Mouse (Mus musculus) liver, adult 2 months (tissue): ENCODE data around the gene Cd44. TPM values are rescaled to one million over a fixed set of nuclear protein-coding genes. Genes with fewer than 3 reads are reported as not detected.

Experiments
- DNase-seq: peaks from one replicate; pipeline ENCODE4 v3.0.0-alpha.2; 2011; ENCODE audit warnings: low read depth, low spot score; ENCODE audit errors: extremely low read depth
- H3K27ac ChIP-seq: fragments of 200-500 bp; replicated peaks from 2 replicates; pipeline ENCODE4 v1.5.1; 2012; ENCODE audit warnings: low read depth, mild to moderate bottlenecking, control low read depth, inconsistent platforms, low read length; ENCODE audit not compliant: insufficient read depth
- H3K27me3 ChIP-seq: fragments of 200-500 bp; 2 replicates; pipeline ENCODE4 v1.6.1; 2012; ENCODE audit warnings: mild to moderate bottlenecking, moderate library complexity, low read length, inconsistent platforms; ENCODE audit not compliant: control insufficient read depth, insufficient read depth
- H3K36me3 ChIP-seq: fragments of 200-500 bp; 2 replicates; pipeline ENCODE4 v1.6.1; 2012; ENCODE audit warnings: low read length, inconsistent platforms; ENCODE audit not compliant: control insufficient read depth, insufficient read depth
- H3K4me1 ChIP-seq: fragments of 200-500 bp; 2 replicates; pipeline ENCODE4 v1.6.1; 2011; ENCODE audit warnings: low read length; ENCODE audit not compliant: control insufficient read depth, insufficient read depth
- H3K4me3 ChIP-seq: fragments of 200-500 bp; 2 replicates; pipeline ENCODE4 v1.5.1; 2011; ENCODE audit warnings: low read depth, mild to moderate bottlenecking, control low read depth, low read length, moderate library complexity; ENCODE audit not compliant: insufficient read depth
- H3K79me2 ChIP-seq: fragments of 200-500 bp; 2 replicates; pipeline ENCODE4 v1.6.1; 2012; ENCODE audit warnings: inconsistent platforms, mild to moderate bottlenecking, low read length, moderate library complexity; ENCODE audit not compliant: control insufficient read depth, insufficient read depth
- H3K9ac ChIP-seq: fragments of 200-500 bp; 2 replicates; pipeline ENCODE4 v1.6.1; 2012; ENCODE audit warnings: low read depth, mild to moderate bottlenecking, control low read depth, inconsistent platforms, low read length
- CTCF ChIP-seq: fragments of 200-500 bp; IDR thresholded peaks from 2 replicates; pipeline ENCODE4 v1.5.1; 2011; ENCODE audit warnings: low read depth, low read length, control low read depth
- POLR2A ChIP-seq: fragments of 200-500 bp; IDR thresholded peaks from 2 replicates; pipeline ENCODE4 v1.6.1; 2011; ENCODE audit warnings: low read length, control low read depth; ENCODE audit not compliant: insufficient read depth; ENCODE audit errors: extremely low read depth
- WGBS: fragments of 180-500 bp; shearing (Covaris S2); methylation state at CpG from one replicate; pipeline ENCODE4 v1.1.7; 2018; 5-methylcytosine and 5-hydroxymethylcytosine counted together
- polyA plus RNA-seq: library from polyadenylated mRNA; depleted of rRNA; stranded (reverse); fragments of >200 nt; gene quantifications from 2 replicates; pipeline ENCODE4 v1.2.3, GENCODE M21; 2012
- total RNA-seq: library from RNA; depleted of rRNA; stranded (reverse); fragments of >200 nt; gene quantifications from 2 replicates; pipeline ENCODE4 v1.2.3, GENCODE M21; 2014

The Cd44 gene
- total and polyA plus RNA-seq, 2 experiments, result 2.2 to 3.3 TPM

- Histone ChIP-seq H3K4me3 (no peak overlapping the region), H3K79me2 (no peaks in the 10 kb centered on the region), H3K36me3 (no peaks in the 10 kb centered on the region), H3K27ac (no peak overlapping the region), H3K27me3 (no peaks in the 10 kb centered on the region), H3K9ac (no peak overlapping the region), H3K4me1 (no peaks in the 10 kb centered on the region)
- no peak for TF ChIP-seq CTCF
- no peak for TF ChIP-seq POLR2A
- DNase-seq, result no peak
- 84% methylated on average over 8 of the region's 8 CpGs for WGBS
Observed at GRCm38 (mm10) chr2:102820790-102821189, 80.7 kb downstream of the Cd44 start.

GRCm38 (mm10) chr2:102820225-102820711 is 81.2 kb downstream of the Cd44 start:
- no peak for TF ChIP-seq POLR2A
- no peak for TF ChIP-seq CTCF
- no peak for DNase-seq
- WGBS, result 86% methylated on average over 5 of the region's 5 CpGs
- Histone ChIP-seq H3K27ac (no peak overlapping the region), H3K27me3 (no peaks in the 10 kb centered on the region), H3K9ac (no peak overlapping the region), H3K4me1 (no peaks in the 10 kb centered on the region), H3K36me3 (no peaks in the 10 kb centered on the region), H3K79me2 (no peaks in the 10 kb centered on the region), H3K4me3 (no peak overlapping the region)

GRCm38 (mm10) chr2:102815289-102815809 is 86.1 kb downstream of the Cd44 start:
- no peaks in the 10 kb centered on the region for H3K4me1 ChIP-seq
- no peak overlapping the region for H3K27ac ChIP-seq
- TF ChIP-seq CTCF (no peak), POLR2A (no peak)
- no peaks in the 10 kb centered on the region for H3K36me3 ChIP-seq
- H3K9ac ChIP-seq, result no peak overlapping the region
- H3K79me2 ChIP-seq, result no peaks in the 10 kb centered on the region
- no peak overlapping the region for H3K4me3 ChIP-seq
- WGBS, result 69% methylated on average over 6 of the region's 6 CpGs
- peak; percentile 22 for DNase-seq
- no peaks in the 10 kb centered on the region for H3K27me3 ChIP-seq

- WGBS, result 66% methylated on average over 4 of the region's 4 CpGs
- H3K4me3 ChIP-seq, result no peak overlapping the region
- no peaks in the 10 kb centered on the region for H3K27me3 ChIP-seq
- DNase-seq, result no peak
- no peak for TF ChIP-seq POLR2A
- no peak for TF ChIP-seq CTCF
- H3K4me1 ChIP-seq, result no peaks in the 10 kb centered on the region
- H3K79me2 ChIP-seq, result no peaks in the 10 kb centered on the region
- no peaks in the 10 kb centered on the region for H3K36me3 ChIP-seq
- no peak overlapping the region for H3K27ac ChIP-seq
- no peak overlapping the region for H3K9ac ChIP-seq
Observed at GRCm38 (mm10) chr2:102812756-102813155, 88.7 kb downstream of the Cd44 start.

GRCm38 (mm10) chr2:102809436-102809835 is 92.0 kb downstream of the Cd44 start:
- no peaks in the 10 kb centered on the region for H3K4me1 ChIP-seq
- TF ChIP-seq CTCF (no peak), POLR2A (no peak)
- 95% methylated on average over 1 of the region's 1 CpGs for WGBS
- no peaks in the 10 kb centered on the region for H3K79me2 ChIP-seq
- H3K36me3 ChIP-seq, result no peaks in the 10 kb centered on the region
- no peak overlapping the region for H3K27ac ChIP-seq
- DNase-seq, result no peak
- no peak overlapping the region for H3K4me3 ChIP-seq
- no peak overlapping the region for H3K9ac ChIP-seq
- no peaks in the 10 kb centered on the region for H3K27me3 ChIP-seq

GRCm38 (mm10) chr2:102807633-102808032 is 93.8 kb downstream of the Cd44 start:
- WGBS, result 84% methylated on average over 3 of the region's 3 CpGs
- Histone ChIP-seq H3K79me2 (no peaks in the 10 kb centered on the region), H3K27me3 (no peaks in the 10 kb centered on the region), H3K9ac (no peak overlapping the region), H3K36me3 (no peaks in the 10 kb centered on the region), H3K27ac (no peak overlapping the region), H3K4me1 (no peaks in the 10 kb centered on the region), H3K4me3 (no peak overlapping the region)
- DNase-seq, result no peak
- TF ChIP-seq CTCF (no peak), POLR2A (no peak)
